ENCODE assay signal across 7 mouse cellular contexts in genomic region chrX:94366670-94367241, GRCm38 (mm10). TPM values are rescaled to one million over a fixed set of nuclear protein-coding genes. Genes with fewer than 3 reads are reported as not detected.
DNase-seq lines count a peak whose midpoint lies in the region; ATAC-seq and TF ChIP-seq lines count a peak whose summit lies in the region.

Gene Fam90a1b, minus strand, starts transcription at chrX:94366777.
Gene Apoo, plus strand, starts transcription at chrX:94367117.

- whole genome bisulfite sequencing in embryonic facial prominence, embryonic 10.5 days, result 16% methylated on average over 46 of the region's 46 CpGs
- 18% methylated on average over 46 of the region's 46 CpGs for WGBS in intestine, postnatal 0 days
- 22% methylated on average over 46 of the region's 46 CpGs for WGBS in midbrain, embryonic 12.5 days
- 9% methylated on average over 46 of the region's 46 CpGs for WGBS in small intestine, adult 2 months

- intact Hi-C loops in left cerebral cortex, postnatal 4 days (cut with DNase I), result loop anchor here (10.0 kb wide), 1 partner anchor 132 kb away; the partner anchor contains the start of gene Klhl15

- 0 out of 2 replicates have a peak, but pooled peaks cover 5% of the 10 kb centered on the region for H3K4me1 ChIP-seq in embryonic facial prominence, embryonic 10.5 days
- no peaks in the 10 kb centered on the region for H3K4me1 ChIP-seq in intestine, postnatal 0 days (replicated peaks; ENCODE audit: control insufficient read depth, insufficient read depth, low read length)
- H3K4me1 ChIP-seq in midbrain, embryonic 12.5 days, result no peaks in the 10 kb centered on the region
- H3K4me1 ChIP-seq in small intestine, adult 2 months (ENCODE audit: control insufficient read depth, insufficient read depth, insufficient read length, low read length), result no peaks in the 10 kb centered on the region

- TF ChIP-seq POLR2A in small intestine, adult 2 months (IDR thresholded peaks at IDR 0.05; ENCODE audit: low read depth, low read length), result 0 out of 2 replicates have a peak, but pooled peaks have one; percentile 14

- H3K36me3 ChIP-seq in embryonic facial prominence, embryonic 10.5 days (replicated peaks), result no peaks in the 10 kb centered on the region
- H3K36me3 ChIP-seq in intestine, postnatal 0 days (ENCODE audit: control insufficient read depth, insufficient read depth), result no peaks in the 10 kb centered on the region
- no peaks in the 10 kb centered on the region for H3K36me3 ChIP-seq in midbrain, embryonic 12.5 days
- no peaks in the 10 kb centered on the region for H3K36me3 ChIP-seq in small intestine, adult 2 months (ENCODE audit: control insufficient read depth, insufficient read depth, low read length)

- 0 out of 2 replicates have a peak, but pooled peaks cover 4% of the 10 kb centered on the region for H3K9me3 ChIP-seq in embryonic facial prominence, embryonic 10.5 days
- no peaks in the 10 kb centered on the region for H3K9me3 ChIP-seq in intestine, postnatal 0 days (ENCODE audit: control insufficient read depth)
- H3K9me3 ChIP-seq in midbrain, embryonic 12.5 days, result no peaks in the 10 kb centered on the region

- peak; percentile 99 for ATAC-seq in intestine, postnatal 0 days
- peak; percentile 99 for ATAC-seq in midbrain, embryonic 12.5 days (ENCODE audit: low FRiP score, low read depth)

- H3K4me2 ChIP-seq in intestine, postnatal 0 days (replicated peaks; ENCODE audit: low read depth), result peak within 1 kb of the TSS; percentile 60
- peak within 1 kb of the TSS; percentile 50 for H3K4me2 ChIP-seq in midbrain, embryonic 12.5 days (replicated peaks)

- peak within 1 kb of the TSS; percentile 76 for H3K27ac ChIP-seq in embryonic facial prominence, embryonic 10.5 days (replicated peaks)
- peak within 1 kb of the TSS; percentile 46; the same call in 1 of the 2 replicates for H3K27ac ChIP-seq in intestine, postnatal 0 days (ENCODE audit: low read depth, low read length)
- peak within 1 kb of the TSS; percentile 58 for H3K27ac ChIP-seq in midbrain, embryonic 12.5 days (replicated peaks)
- peak within 1 kb of the TSS; percentile 29; the same call in 1 of the 2 replicates for H3K27ac ChIP-seq in small intestine, adult 2 months (ENCODE audit: insufficient read depth, low read depth, low read length)

- H3K27me3 ChIP-seq in embryonic facial prominence, embryonic 10.5 days (replicated peaks; ENCODE audit: low read depth, poor library complexity, severe bottlenecking), result peaks cover 96% of the 10 kb centered on the region
- peaks cover 27% of the 10 kb centered on the region for H3K27me3 ChIP-seq in intestine, postnatal 0 days (replicated peaks; ENCODE audit: control insufficient read depth, insufficient read depth, low read length)
- H3K27me3 ChIP-seq in midbrain, embryonic 12.5 days, result peaks cover 71% of the 10 kb centered on the region
- H3K27me3 ChIP-seq in small intestine, adult 2 months (ENCODE audit: control insufficient read depth, insufficient read depth, low read length), result peaks cover 12% of the 10 kb centered on the region

- peak within 1 kb of the TSS; percentile 40 for H3K9ac ChIP-seq in intestine, postnatal 0 days (ENCODE audit: low read depth, low read length)
- H3K9ac ChIP-seq in midbrain, embryonic 12.5 days (replicated peaks), result peak within 1 kb of the TSS; percentile 56

- peak; percentile 77 for TF ChIP-seq CTCF in intestine, postnatal 0 days (IDR thresholded peaks at IDR 0.05; ENCODE audit: low read depth)
- peak; percentile 48 for TF ChIP-seq CTCF in small intestine, adult 2 months (IDR thresholded peaks at IDR 0.05; ENCODE audit: extremely low read depth, insufficient read length, insufficient replicate concordance, low read depth, low read length)

- peak; percentile 95 for DNase-seq in adrenal gland, postnatal 10 days
- DNase-seq in embryonic facial prominence, embryonic 10.5 days (ENCODE audit: low spot score), result peak; percentile 96
- DNase-seq in gonadal fat pad, adult 2 months (ENCODE audit: low read depth), result peak; percentile 71
- peak; percentile 96 for DNase-seq in left cerebral cortex, postnatal 4 days

- peak within 1 kb of the TSS; percentile 62 for H3K4me3 ChIP-seq in embryonic facial prominence, embryonic 10.5 days
- H3K4me3 ChIP-seq in intestine, postnatal 0 days (ENCODE audit: low read depth, low read length), result peak within 1 kb of the TSS; percentile 61
- H3K4me3 ChIP-seq in midbrain, embryonic 12.5 days, result peak within 1 kb of the TSS; percentile 57
- peak within 1 kb of the TSS; percentile 98 for H3K4me3 ChIP-seq in small intestine, adult 2 months (ENCODE audit: low read depth, low read length)

RNA-seq across cellular contexts. Expression of gene Fam90a1b, which starts in this region (rescaled TPM):
- not detected for total RNA-seq in adrenal gland, postnatal 10 days (2021)
- polyA plus RNA-seq in embryonic facial prominence, embryonic 10.5 days (2016; fragmentation: Nextera tagmentation; extraction: Ambion mirVana), result 0.07 and 0.08 TPM in 2 replicates
- polyA plus RNA-seq in gonadal fat pad, adult 2 months (2012; rRNA removed), result 0.25 and 0.86 TPM in 2 replicates
- polyA plus RNA-seq in intestine, postnatal 0 days (2015; fragmentation: Nextera tagmentation; extraction: Ambion mirVana), result 0.05 TPM in 1 of 2 replicates, not detected in the other
- under 1 TPM in 1 of 2 experiments, not detected in 1; 0.46 TPM for total RNA-seq in left cerebral cortex, postnatal 4 days (2021)
- polyA plus RNA-seq in midbrain, embryonic 12.5 days (2016; fragmentation: Nextera tagmentation; extraction: Ambion mirVana), result 0.09 TPM in 1 of 2 replicates, not detected in the other
- polyA plus RNA-seq in small intestine, adult 2 months (2012; rRNA removed), result not detected in 2 replicates

RNA-seq across cellular contexts. Expression of gene Apoo, which starts in this region (rescaled TPM):
- total RNA-seq in adrenal gland, postnatal 10 days (2021), result 100 to 1,000 TPM; 127 to 128 TPM
- polyA plus RNA-seq in embryonic facial prominence, embryonic 10.5 days (2016; fragmentation: Nextera tagmentation; extraction: Ambion mirVana), result 97.9 and 105 TPM in 2 replicates
- 10.7 and 11.7 TPM in 2 replicates for polyA plus RNA-seq in gonadal fat pad, adult 2 months (2012; rRNA removed)
- polyA plus RNA-seq in intestine, postnatal 0 days (2015; fragmentation: Nextera tagmentation; extraction: Ambion mirVana), result 91.0 and 102 TPM in 2 replicates
- 10 to 100 TPM; 50.7 to 59.8 TPM for total RNA-seq in left cerebral cortex, postnatal 4 days (2021)
- polyA plus RNA-seq in midbrain, embryonic 12.5 days (2016; fragmentation: Nextera tagmentation; extraction: Ambion mirVana), result 108 and 116 TPM in 2 replicates
- polyA plus RNA-seq in small intestine, adult 2 months (2012; rRNA removed), result 1.8 and 2.4 TPM in 2 replicates

Comparison
In these comparisons a context has a peak if more than half of its experiments do, and no peak if none do; other contexts are left out.
1. Peak in every context shown above with its lines: DNase-seq, ATAC-seq, H3K4me3 ChIP-seq and H3K27ac ChIP-seq.